Mouse (Mus musculus) v-Abl transformed pro-B cells (cell line): ENCODE results near the gene Cdkal1.

ENCODE experiments used
- in situ Hi-C, 2 experiments: fragments of 400-800 bp; cut with MboI; formaldehyde crosslinking; loops; one replicate each; pipeline ENCODE4 v1.15.1; 2025; ENCODE audit not compliant: unreplicated experiment in 2 of 2

Cdkal1 gene

DNA sequence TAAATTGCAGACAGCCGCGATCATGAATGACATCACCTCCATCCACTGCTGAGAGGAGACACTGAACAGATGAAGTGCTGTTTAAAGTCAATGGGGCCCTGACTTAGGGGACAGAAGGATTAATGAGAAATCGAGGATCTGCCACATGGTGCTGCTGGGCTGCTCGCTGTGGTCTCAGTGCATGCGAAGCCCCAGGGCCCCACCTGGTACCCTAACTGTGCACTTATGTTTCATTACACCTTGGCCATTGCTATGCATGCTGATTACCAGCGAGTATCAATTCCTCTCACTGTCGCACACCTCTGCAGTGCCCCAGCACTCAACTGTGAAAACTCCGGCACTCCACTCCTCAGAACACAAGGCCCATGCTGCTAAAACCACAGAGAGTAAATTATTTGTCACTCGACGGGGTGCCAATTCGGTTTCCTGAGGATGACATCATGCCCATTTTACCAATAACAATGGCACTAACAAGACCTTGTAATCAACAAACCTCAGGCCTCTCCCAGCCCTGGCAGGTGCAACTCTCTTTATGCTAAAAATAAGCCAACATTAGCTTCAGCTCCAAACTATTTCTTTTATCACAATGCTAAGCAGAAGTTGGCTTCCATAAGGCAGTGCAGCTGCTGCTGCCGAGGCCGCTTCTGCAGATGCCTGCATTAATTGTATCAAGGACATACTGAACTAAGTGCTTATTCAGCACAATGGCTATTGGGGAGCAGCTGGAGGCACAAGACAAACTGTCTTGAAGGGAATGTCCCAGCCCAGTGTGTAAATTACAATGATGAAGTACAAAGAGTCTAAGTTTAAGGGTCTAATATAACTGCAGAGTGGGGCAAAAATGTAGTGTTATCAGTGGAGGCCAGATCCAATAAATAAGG is 245.2 kb downstream of the Cdkal1 start:
- in situ Hi-C loops = loop anchor here (25.0 kb wide), 2 partner anchors 848 to 1073 kb away; no protein-coding TSS in a partner anchor

DNA sequence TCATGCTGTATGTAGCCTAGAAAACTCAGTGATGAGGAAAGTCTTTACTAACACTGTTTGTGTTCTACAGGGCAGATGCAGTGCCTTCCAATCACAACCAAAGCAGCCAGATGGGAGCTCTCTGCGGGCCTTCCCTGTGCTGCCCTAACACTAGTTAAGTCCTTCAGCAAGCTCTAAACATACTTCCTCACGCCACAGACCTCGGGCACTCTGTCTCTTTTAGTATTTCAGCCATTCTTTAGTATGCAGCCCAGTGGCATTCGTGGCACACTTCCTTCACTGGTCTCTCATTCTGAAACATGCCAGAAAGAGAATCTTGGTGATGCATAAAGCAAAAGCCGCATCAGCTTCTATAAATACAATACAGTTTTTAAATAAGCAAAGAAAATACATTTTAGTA is 246.0 kb downstream of the Cdkal1 start:
- in situ Hi-C loops = loop anchor here (5.0 to 25.0 kb wide), 8 partner anchors 115 to 1095 kb away; no protein-coding TSS in a partner anchor

DNA sequence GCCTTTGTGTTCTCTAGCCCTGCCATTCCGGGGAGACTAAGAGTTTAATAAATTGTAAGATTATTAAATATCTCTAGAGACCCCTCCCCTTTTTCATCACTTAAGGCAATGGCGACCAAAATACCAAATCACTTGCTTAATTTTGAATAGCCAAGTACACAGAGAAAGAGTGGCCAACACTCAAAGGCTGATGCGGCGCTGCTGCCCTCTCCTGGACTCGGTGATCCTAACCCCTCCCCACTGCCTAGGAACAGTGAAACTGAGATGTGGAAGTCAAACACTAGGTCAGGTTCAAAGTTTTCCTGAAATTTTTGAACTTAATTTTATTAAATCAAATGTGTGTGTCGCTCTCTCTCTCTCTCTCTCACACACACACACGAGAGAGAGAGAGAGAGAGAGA is 251.2 kb downstream of the Cdkal1 start:
- in situ Hi-C loops = loop anchor here (5.0 to 25.0 kb wide), 7 partner anchors 121 to 1089 kb away; no protein-coding TSS in a partner anchor

DNA sequence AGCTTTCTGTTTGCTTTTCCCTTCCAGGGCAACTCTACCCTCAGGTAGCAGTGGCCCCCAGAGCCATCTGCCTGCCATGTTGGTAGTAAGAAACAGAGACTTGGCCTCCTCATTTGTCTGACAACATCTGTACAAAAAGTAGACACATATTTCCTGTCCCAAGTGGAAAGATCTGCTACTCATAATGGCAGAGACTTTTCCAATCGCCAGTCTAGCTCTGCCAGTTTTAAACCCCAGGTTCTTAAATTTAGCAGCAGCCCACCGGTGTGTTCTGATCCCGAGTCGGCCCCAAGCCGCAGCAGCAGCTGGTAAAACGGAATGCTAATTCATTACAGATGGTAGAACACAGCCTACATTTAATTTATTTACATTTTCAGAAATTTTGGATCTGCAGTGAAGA is 251.9 kb downstream of the Cdkal1 start:
- in situ Hi-C loops = loop anchor here (5.0 to 25.0 kb wide), 7 partner anchors 121 to 1089 kb away; no protein-coding TSS in a partner anchor

DNA sequence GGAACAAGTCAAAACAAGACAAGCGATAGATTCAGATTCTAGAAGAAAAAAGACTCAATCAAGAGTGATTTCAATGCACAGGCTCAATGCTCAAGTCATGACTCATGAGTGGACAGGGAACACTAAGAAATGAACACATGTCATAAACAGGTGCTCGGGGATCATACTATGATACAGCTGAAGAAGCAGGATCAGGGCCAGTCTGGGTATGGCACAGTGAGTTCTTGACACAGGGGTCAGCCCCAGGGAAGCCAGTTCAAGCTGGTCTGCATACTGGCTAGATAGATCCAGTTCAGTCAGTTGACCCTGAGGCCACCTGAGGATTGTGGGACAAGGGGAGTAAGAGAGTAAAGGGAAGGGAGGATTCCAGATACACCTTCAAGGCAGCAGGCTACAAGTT is 254.4 kb downstream of the Cdkal1 start:
- in situ Hi-C loops = loop anchor here (5.0 to 25.0 kb wide), 7 partner anchors 124 to 1086 kb away; no protein-coding TSS in a partner anchor

DNA sequence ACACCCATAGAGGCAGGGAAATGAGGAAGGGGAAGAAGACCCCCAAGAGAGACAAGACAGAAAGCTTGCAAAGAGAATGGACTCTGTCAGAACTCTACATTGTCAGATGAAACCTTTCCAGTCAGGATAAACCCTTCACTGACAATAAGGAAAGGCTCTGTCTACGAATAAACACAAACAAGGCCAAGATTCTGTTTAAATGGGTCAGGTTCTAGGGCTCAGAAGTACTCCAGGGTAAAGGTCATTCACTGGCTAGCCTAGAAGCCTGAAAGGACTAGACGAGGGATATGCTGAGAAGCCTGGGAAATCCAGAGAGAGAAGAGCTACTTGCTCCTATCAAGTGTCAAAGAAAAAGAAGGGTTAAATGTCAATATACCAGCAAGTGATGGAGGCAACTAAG is 255.8 kb downstream of the Cdkal1 start:
- in situ Hi-C loops = loop anchor here (5.0 to 25.0 kb wide), 9 partner anchors 125 to 1662 kb away; no protein-coding TSS in a partner anchor

DNA sequence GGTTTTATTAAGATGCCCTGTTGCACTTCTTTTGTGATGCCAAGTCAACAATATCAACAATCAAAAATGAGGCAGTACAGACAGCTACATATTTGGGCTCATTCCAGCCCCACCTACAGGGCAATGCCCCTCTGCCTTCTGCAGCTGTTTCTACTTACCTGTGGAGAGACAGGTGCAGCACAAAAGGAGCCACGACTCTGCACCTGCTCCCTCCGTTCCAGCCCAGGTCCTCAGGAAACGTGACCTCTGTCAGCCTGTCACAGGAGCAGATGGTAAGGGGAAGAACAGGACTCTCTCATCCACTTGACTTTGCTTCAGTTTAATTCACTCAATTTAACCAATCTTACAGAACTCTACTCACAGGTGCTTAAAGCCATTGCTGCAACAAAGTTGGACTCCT is 258.7 kb downstream of the Cdkal1 start:
- in situ Hi-C loops = loop anchor here in 1 of 2 experiments (25.0 kb wide), 2 partner anchors 491 to 1659 kb away; no protein-coding TSS in a partner anchor

DNA sequence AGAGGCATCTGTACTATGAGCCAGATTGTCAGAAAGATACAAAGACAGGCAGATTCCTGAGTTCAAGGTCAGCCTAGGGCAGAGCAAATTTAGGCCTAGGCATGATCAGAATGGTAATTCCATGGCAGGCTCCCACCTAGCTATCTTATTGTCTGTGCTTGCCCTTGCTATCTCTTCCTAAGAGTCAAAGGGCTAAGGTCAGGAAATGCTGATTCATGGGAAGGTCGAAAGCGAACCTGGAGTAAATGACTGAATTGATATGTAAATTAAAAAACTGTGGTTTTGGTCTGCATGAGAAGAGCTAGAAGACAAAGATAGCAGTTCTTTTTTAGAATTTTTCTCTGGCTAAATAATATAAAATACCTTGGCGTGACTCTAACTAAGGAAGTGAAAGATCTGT is 262.4 kb downstream of the Cdkal1 start:
- in situ Hi-C loops = loop anchor here in 1 of 2 experiments (25.0 kb wide), 2 partner anchors 494 to 1656 kb away; no protein-coding TSS in a partner anchor

DNA sequence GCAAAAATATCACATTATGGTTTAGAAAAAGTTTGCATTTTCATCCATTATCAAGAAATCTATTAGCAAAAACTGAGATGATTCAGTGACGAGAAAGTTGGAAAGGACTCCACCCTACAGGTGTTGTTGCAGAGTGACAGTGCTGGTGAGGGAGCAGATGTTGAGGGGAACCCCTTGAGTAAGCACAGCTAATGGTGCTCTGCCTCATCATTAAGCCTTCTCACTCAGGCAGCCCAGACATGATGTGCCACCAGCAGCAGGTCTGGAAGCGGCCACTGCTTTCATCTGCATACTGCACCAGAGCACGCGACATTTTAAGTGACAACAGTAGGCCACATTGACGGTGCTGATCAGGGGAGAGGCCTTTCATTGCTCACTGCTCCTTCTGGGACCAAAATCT is 264.8 kb downstream of the Cdkal1 start:
- in situ Hi-C loops = loop anchor here in 1 of 2 experiments (25.0 kb wide), 2 partner anchors 497 to 1653 kb away; no protein-coding TSS in a partner anchor

DNA sequence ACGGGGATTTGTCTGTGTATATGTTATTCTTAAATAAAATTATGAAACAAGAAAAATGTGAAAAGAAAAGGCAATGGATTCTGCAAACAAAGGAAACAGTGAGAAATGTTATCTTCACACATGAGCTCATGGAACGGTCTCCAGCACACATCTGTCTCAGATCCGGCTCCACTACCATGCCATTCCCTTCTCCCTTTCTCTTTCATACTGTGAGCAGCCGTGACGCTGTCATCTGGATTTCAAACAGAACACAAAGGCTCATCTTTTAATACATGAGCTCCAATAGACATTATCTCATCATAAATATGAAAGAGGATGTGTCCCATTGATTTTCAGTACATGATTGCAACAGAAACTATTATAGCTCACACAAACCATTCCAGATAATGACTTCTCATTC is 265.3 kb downstream of the Cdkal1 start:
- in situ Hi-C loops = loop anchor here in 1 of 2 experiments (25.0 kb wide), 2 partner anchors 497 to 1653 kb away; no protein-coding TSS in a partner anchor

DNA sequence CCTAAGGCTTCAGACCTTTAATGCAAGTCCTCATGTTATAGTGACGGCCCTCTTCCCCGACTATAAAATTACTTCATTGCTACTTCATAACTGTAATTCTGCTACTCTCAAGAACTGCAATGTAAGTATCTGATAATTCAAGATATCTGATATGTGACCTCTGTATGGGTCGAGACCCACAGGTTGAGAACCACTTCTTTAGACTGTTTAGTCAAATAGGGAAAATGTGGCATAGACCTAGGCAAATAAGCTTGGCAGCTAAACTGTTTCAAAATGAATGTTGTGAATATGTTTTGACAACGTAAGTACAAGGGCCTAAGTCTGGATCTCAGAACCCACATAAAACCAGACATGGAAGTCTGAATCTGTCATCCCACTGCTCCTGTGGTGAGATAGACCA is 266.8 kb downstream of the Cdkal1 start:
- in situ Hi-C loops = loop anchor here in 1 of 2 experiments (25.0 kb wide), 2 partner anchors 499 to 1651 kb away; no protein-coding TSS in a partner anchor

DNA sequence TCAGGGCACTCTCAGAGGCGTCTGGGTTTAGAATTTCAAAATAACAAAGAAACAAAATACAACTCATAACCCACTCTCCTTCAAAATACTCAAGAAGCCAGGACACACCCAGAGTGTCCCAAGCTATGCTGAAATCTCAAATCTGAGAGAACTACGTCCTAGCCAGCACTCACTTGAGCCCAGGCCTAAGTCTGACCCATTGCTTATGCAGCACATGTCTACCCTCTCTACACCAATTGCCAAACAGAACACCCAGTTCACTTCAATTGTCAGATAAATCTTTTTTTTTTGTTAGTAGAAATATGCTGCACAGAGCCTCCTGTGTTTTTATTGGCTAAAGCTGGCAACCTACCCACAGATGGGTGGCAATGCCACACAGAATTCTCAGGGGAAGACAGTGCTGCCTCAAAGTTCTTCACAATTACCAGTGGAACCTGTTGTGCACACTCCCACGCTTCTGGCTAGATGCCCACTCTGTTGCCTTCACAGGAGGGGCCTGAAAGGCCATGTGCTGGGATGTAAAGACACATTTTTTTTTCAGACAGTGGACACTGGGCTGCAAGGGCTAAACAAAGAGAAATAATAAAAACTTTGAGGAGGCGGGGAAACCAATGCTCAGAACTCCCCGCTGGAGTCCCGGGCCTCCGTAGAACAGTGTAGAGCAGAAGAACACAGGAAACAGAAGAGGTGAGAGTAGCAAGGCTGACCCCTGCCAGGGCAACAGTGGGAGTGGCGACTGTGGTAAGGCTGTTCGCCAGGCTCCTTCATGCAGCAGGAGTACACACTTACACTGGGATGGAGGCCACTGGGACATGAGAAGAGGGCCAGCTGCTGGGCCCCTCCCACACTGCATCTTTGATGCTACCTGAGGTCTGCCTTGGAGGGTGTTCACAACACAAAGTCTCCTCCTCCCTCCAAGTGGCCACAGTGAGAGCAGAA is 273.4 kb downstream of the Cdkal1 start:
- in situ Hi-C loops = loop anchor here in 1 of 2 experiments (25.0 kb wide), 2 partner anchors 505 to 1645 kb away; no protein-coding TSS in a partner anchor

DNA sequence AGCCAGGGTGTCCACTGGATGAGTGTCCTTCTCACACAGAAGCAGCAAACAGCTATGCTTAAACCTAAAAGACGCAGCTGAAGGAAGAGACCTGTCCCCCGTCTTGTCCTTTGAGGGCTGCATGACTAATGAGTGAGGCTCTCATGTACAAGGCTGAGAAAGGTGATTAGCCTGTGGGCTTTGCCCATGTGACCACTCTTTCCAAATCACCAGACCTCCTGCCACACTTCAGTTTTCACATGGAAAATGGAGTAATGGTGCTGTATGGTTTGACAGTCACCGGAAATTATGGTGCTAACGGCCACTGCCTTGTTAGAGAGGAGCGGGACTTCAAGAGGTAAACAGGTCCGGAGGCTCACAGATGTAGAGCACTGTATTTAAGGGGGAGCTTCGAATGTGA is 274.7 kb downstream of the Cdkal1 start:
- in situ Hi-C loops = loop anchor here in 1 of 2 experiments (25.0 kb wide), 2 partner anchors 507 to 1643 kb away; no protein-coding TSS in a partner anchor

DNA sequence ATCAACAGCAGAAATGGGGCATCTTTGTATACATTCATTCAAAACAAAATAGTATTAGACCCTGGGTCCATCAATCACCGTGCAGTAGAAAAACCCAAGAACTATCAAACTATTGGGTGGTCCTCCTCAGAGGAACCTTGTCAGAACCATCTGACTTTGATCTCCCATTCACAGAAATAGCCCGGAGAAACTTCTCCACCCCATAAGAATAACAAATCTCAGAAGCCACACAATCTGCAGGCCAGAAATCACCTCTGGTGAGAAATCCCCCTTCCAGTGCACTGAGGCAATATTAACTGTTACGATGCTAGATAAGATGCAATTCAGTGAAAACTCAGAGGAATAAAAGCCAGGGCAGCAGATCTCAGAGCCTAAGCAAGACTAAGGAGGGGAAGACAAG is 275.5 kb downstream of the Cdkal1 start:
- in situ Hi-C loops = loop anchor here in 1 of 2 experiments (25.0 kb wide), 2 partner anchors 507 to 1643 kb away; no protein-coding TSS in a partner anchor

DNA sequence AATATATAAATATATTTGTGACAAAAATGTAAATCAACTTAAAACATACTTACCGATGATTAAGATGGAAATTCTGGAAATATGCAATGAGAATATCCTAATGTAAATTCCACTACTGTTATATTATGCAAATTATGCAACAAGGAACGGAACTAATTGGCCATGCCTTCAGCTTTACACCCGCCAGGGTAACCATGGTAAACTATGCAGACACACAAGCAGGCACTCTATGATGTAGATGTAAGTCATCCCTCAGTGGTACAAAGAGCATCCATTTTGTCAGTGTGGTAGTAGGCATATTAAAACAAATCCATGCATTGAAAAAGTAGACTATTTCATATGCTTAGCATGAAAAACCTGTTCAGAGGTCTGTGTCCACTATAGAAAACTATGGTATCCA is 276.9 kb downstream of the Cdkal1 start:
- in situ Hi-C loops = loop anchor here in 1 of 2 experiments (25.0 kb wide), 2 partner anchors 509 to 1641 kb away; no protein-coding TSS in a partner anchor

DNA sequence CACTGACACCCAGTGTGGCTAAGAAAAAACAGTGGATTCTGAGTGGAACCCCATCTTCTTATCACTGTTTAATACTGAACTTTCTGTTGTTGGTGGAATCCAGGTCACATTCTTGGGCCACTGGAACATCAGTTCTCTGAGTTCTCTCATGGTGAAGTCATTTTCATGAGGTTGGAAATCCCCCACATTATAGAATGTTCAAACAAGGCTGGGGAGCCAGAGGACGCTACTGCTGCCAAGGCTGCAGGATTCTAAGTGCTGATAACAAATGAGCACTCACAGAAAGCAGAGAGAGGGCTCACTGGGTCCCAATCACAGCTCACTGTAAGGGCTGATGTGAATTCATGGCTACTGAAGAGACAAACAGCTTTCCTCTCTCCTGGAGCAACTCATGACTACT is 280.7 kb downstream of the Cdkal1 start:
- in situ Hi-C loops = loop anchor here in 1 of 2 experiments (25.0 kb wide), 2 partner anchors 513 to 1637 kb away; no protein-coding TSS in a partner anchor

DNA sequence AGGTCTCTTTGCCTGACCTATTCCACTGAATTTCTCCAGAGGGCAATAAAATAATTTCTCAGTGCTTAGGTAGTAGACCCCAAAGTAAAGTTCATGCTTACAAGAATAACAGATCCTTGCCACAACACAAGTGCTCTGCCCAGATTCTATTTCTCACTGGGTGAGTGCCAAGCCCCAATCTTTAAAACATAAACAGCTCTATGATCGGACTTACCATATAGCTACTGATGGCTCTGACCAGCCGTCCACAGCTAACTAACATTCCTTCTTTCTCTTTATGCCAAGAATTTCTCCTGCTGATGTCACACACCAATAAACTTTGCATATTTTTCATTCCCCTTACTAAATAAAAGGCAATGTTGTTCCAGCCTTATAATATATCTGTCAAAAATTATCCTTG is 283.0 kb downstream of the Cdkal1 start:
- in situ Hi-C loops = no loop called here

DNA sequence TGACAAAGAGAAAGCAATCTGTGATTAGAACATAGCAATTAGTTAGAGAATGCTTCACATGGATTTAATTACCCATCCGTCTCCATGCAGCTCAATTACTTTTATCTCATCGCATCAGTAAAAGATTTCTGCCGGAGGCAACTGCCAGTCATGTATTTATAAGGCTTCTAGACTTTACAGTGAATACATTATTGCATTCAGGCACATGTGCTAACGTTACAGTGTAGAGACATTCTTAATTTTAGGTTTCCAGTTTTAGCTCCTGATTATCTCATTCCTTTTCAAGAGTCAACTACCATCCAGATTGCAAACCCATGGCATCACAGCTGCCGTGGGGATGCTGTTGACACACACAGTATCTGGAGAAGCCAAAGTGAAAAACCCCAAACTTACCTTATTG is 289.8 kb downstream of the Cdkal1 start:
- in situ Hi-C loops = no loop called here

DNA sequence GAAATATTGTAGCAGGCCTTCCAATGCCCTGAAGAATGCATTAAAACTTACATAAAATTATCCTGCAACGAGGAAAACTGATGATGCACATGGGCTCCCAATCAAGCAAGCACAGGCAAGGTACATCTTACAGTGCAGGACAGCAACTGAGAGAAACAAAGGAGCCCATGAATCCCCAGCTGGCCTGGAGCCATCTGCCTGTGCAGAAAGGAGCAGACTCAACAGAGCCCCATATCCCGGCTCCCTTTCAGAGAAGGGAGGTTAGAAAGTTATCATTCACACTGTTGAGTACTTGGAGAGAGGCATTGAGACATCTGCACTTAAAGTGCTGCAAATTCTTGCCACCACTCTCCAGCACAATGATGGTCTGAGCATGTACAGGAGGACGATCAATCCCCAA is 296.3 kb downstream of the Cdkal1 start:
- in situ Hi-C loops = no loop called here
